Mouse (Mus musculus): ENCODE data around the gene Gm9918. TPM values are rescaled to one million over a fixed set of nuclear protein-coding genes. Genes with fewer than 3 reads are reported as not detected.

Gene Gm9918
- polyA plus RNA-seq, 1 experiment from 2014 or later, result 0.23 TPM

GRCm38 (mm10) chr15:102296368-102297006 is 26.1 kb downstream of the Gm9918 start:
- peaks cover 37% of the 10 kb centered on the region for H3K36me3 ChIP-seq
- no peaks in the 10 kb centered on the region for H3K9me3 ChIP-seq
- WGBS, result 4% methylated on average over 24 of the region's 24 CpGs
- no peak for DNase-seq (ENCODE audit: low spot score)
- H3K27ac ChIP-seq, result peak overlapping the region; percentile 83
- peaks cover 6% of the 10 kb centered on the region for H3K4me1 ChIP-seq
- H3K4me3 ChIP-seq, result peak overlapping the region; percentile 86
- H3K27me3 ChIP-seq (ENCODE audit: insufficient read depth, poor library complexity, severe bottlenecking), result no peaks in the 10 kb centered on the region

- Histone ChIP-seq H3K27me3 (ENCODE audit: insufficient read depth, poor library complexity, severe bottlenecking) (no peaks in the 10 kb centered on the region), H3K27ac (no peak overlapping the region), H3K4me1 (peaks cover 3% of the 10 kb centered on the region; the same call in 1 of the 2 replicates), H3K9me3 (no peaks in the 10 kb centered on the region), H3K4me3 (no peak overlapping the region), H3K36me3 (peaks cover 88% of the 10 kb centered on the region)
- WGBS, result 39% methylated on average over 6 of the region's 6 CpGs
- peak; percentile 93 for DNase-seq (ENCODE audit: low spot score)
Observed at GRCm38 (mm10) chr15:102302542-102302941, 32.2 kb downstream of the Gm9918 start.

GRCm38 (mm10) chr15:102308717-102309116 is 38.4 kb downstream of the Gm9918 start:
- peaks cover 93% of the 10 kb centered on the region for H3K36me3 ChIP-seq
- H3K9me3 ChIP-seq, result no peaks in the 10 kb centered on the region
- no peaks in the 10 kb centered on the region for H3K27me3 ChIP-seq (ENCODE audit: insufficient read depth, poor library complexity, severe bottlenecking)
- no peaks in the 10 kb centered on the region for H3K4me1 ChIP-seq
- WGBS, result 86% methylated on average over 9 of the region's 9 CpGs
- no peak overlapping the region for H3K27ac ChIP-seq
- DNase-seq (ENCODE audit: low spot score), result no peak
- H3K4me3 ChIP-seq, result no peak overlapping the region

- no peak overlapping the region for H3K27ac ChIP-seq
- H3K27me3 ChIP-seq (ENCODE audit: insufficient read depth, poor library complexity, severe bottlenecking), result no peaks in the 10 kb centered on the region
- no peaks in the 10 kb centered on the region for H3K4me1 ChIP-seq
- no peak for DNase-seq (ENCODE audit: low spot score)
- 61% methylated on average over 10 of the region's 10 CpGs for WGBS
- H3K4me3 ChIP-seq, result no peak overlapping the region
- no peaks in the 10 kb centered on the region for H3K9me3 ChIP-seq
- H3K36me3 ChIP-seq, result peaks cover 93% of the 10 kb centered on the region
Observed at GRCm38 (mm10) chr15:102310074-102310845, 39.9 kb downstream of the Gm9918 start.

GRCm38 (mm10) chr15:102311489-102311888 is 41.1 kb downstream of the Gm9918 start:
- Histone ChIP-seq H3K4me3 (no peak overlapping the region), H3K27me3 (ENCODE audit: insufficient read depth, poor library complexity, severe bottlenecking) (no peaks in the 10 kb centered on the region), H3K9me3 (no peaks in the 10 kb centered on the region), H3K36me3 (peaks cover 93% of the 10 kb centered on the region), H3K27ac (no peak overlapping the region), H3K4me1 (no peaks in the 10 kb centered on the region)
- no peak for DNase-seq (ENCODE audit: low spot score)

- Histone ChIP-seq H3K4me3 (no peak overlapping the region), H3K9me3 (no peaks in the 10 kb centered on the region), H3K4me1 (no peaks in the 10 kb centered on the region), H3K27me3 (ENCODE audit: insufficient read depth, poor library complexity, severe bottlenecking) (no peaks in the 10 kb centered on the region), H3K27ac (no peak overlapping the region), H3K36me3 (peaks cover 88% of the 10 kb centered on the region)
- no peak for DNase-seq (ENCODE audit: low spot score)
- WGBS, result 92% methylated on average over 8 of the region's 8 CpGs
Observed at GRCm38 (mm10) chr15:102315292-102315691, 44.9 kb downstream of the Gm9918 start.

- DNase-seq (ENCODE audit: low spot score), result no peak
- H3K4me3 ChIP-seq, result no peak overlapping the region
- H3K36me3 ChIP-seq, result peaks cover 91% of the 10 kb centered on the region
- no peaks in the 10 kb centered on the region for H3K9me3 ChIP-seq
- no peaks in the 10 kb centered on the region for H3K4me1 ChIP-seq
- WGBS, result 87% methylated on average over 6 of the region's 6 CpGs
- H3K27me3 ChIP-seq (ENCODE audit: insufficient read depth, poor library complexity, severe bottlenecking), result no peaks in the 10 kb centered on the region
- H3K27ac ChIP-seq, result no peak overlapping the region
Observed at GRCm38 (mm10) chr15:102316263-102316662, 45.9 kb downstream of the Gm9918 start.

Other genes with a start within 250 kb of the Gm9918 start
- gene Krt18, start 242.4 kb upstream of the Gm9918 start, polyA plus RNA-seq (2016; fragmentation: Nextera tagmentation; extraction: Ambion mirVana), result 78.5 and 184 TPM in 2 replicates
- 85.5 and 99.6 TPM in 2 replicates for gene Eif4b, start 196.8 kb upstream of the Gm9918 start, polyA plus RNA-seq (2016; fragmentation: Nextera tagmentation; extraction: Ambion mirVana)
- 19.8 and 19.9 TPM in 2 replicates for gene Tns2, start 170.2 kb upstream of the Gm9918 start, polyA plus RNA-seq (2016; fragmentation: Nextera tagmentation; extraction: Ambion mirVana)
- gene Spryd3, start 134.3 kb upstream of the Gm9918 start, polyA plus RNA-seq (2016; fragmentation: Nextera tagmentation; extraction: Ambion mirVana), result 19.0 and 19.4 TPM in 2 replicates
- gene Igfbp6, start 126.2 kb upstream of the Gm9918 start, polyA plus RNA-seq (2016; fragmentation: Nextera tagmentation; extraction: Ambion mirVana), result 0.64 and 0.67 TPM in 2 replicates
- gene Soat2, start 120.0 kb upstream of the Gm9918 start, polyA plus RNA-seq (2016; fragmentation: Nextera tagmentation; extraction: Ambion mirVana), result 2.0 and 7.9 TPM in 2 replicates
- gene Zfp740, start 67.3 kb upstream of the Gm9918 start, polyA plus RNA-seq (2016; fragmentation: Nextera tagmentation; extraction: Ambion mirVana), result 35.7 and 50.1 TPM in 2 replicates
- gene Csad, start 65.8 kb upstream of the Gm9918 start, polyA plus RNA-seq (2016; fragmentation: Nextera tagmentation; extraction: Ambion mirVana), result 36.1 and 41.0 TPM in 2 replicates
- 0.22 and 1.5 TPM in 2 replicates for gene Itgb7, start 38.6 kb upstream of the Gm9918 start, polyA plus RNA-seq (2016; fragmentation: Nextera tagmentation; extraction: Ambion mirVana)
- 11.3 and 17.3 TPM in 2 replicates for gene Rarg, start 13.0 kb upstream of the Gm9918 start, polyA plus RNA-seq (2016; fragmentation: Nextera tagmentation; extraction: Ambion mirVana)
- 55.7 and 63.4 TPM in 2 replicates for gene Mfsd5, start 8.9 kb downstream of the Gm9918 start, polyA plus RNA-seq (2016; fragmentation: Nextera tagmentation; extraction: Ambion mirVana)
- gene Espl1, start 25.7 kb downstream of the Gm9918 start, polyA plus RNA-seq (2016; fragmentation: Nextera tagmentation; extraction: Ambion mirVana), result 35.8 and 40.9 TPM in 2 replicates
- 260 and 282 TPM in 2 replicates for gene Pfdn5, start 55.6 kb downstream of the Gm9918 start, polyA plus RNA-seq (2016; fragmentation: Nextera tagmentation; extraction: Ambion mirVana)
- 80.5 and 94.3 TPM in 2 replicates for gene Myg1, start 61.1 kb downstream of the Gm9918 start, polyA plus RNA-seq (2016; fragmentation: Nextera tagmentation; extraction: Ambion mirVana)
- gene Aaas, start 80.2 kb downstream of the Gm9918 start, polyA plus RNA-seq (2016; fragmentation: Nextera tagmentation; extraction: Ambion mirVana), result 87.7 and 96.4 TPM in 2 replicates
- 0.37 and 1.5 TPM in 2 replicates for gene Sp7, start 96.6 kb downstream of the Gm9918 start, polyA plus RNA-seq (2016; fragmentation: Nextera tagmentation; extraction: Ambion mirVana)
- 5.7 and 7.6 TPM in 2 replicates for gene Sp1, start 135.6 kb downstream of the Gm9918 start, polyA plus RNA-seq (2016; fragmentation: Nextera tagmentation; extraction: Ambion mirVana)
- gene Amhr2, start 174.8 kb downstream of the Gm9918 start, polyA plus RNA-seq (2016; fragmentation: Nextera tagmentation; extraction: Ambion mirVana), result 1.6 and 2.4 TPM in 2 replicates
- 82.8 and 101 TPM in 2 replicates for gene Prr13, start 188.5 kb downstream of the Gm9918 start, polyA plus RNA-seq (2016; fragmentation: Nextera tagmentation; extraction: Ambion mirVana)
- gene Pcbp2, start 200.0 kb downstream of the Gm9918 start, polyA plus RNA-seq (2016; fragmentation: Nextera tagmentation; extraction: Ambion mirVana), result 143 and 183 TPM in 2 replicates
- not detected in 2 replicates for gene Gm10337, start 233.2 kb downstream of the Gm9918 start, polyA plus RNA-seq (2016; fragmentation: Nextera tagmentation; extraction: Ambion mirVana)
- gene Map3k12, start 246.5 kb downstream of the Gm9918 start, polyA plus RNA-seq (2016; fragmentation: Nextera tagmentation; extraction: Ambion mirVana), result 17.9 and 19.7 TPM in 2 replicates
- gene Tarbp2, start 247.6 kb downstream of the Gm9918 start, polyA plus RNA-seq (2016; fragmentation: Nextera tagmentation; extraction: Ambion mirVana), result 127 and 140 TPM in 2 replicates